Mouse (Mus musculus) embryo, embryonic 11 days (tissue): ENCODE results near the gene Twf1.

Experiments used
- DNase-seq: peaks from one replicate; pipeline ENCODE4 v3.0.0-alpha.2; 2015

Twf1 gene

GRCm38 (mm10) chr15:94589219-94590075 lies at the start of gene Twf1:
Gene Twf1 (minus strand): TSS chr15:94589889.
- peak; percentile 98 for DNase-seq

- DNase-seq: no peak
Measured at GRCm38 (mm10) chr15:94639126-94639525, 49.4 kb upstream of the Twf1 start.

GRCm38 (mm10) chr15:94638207-94638606 lies 48.5 kb upstream of the Twf1 start:
- no peak for DNase-seq

- no peak for DNase-seq
Measured at GRCm38 (mm10) chr15:94634524-94634923, 44.8 kb upstream of the Twf1 start.

GRCm38 (mm10) chr15:94630553-94630952 lies 40.9 kb upstream of the Twf1 start:
- no peak for DNase-seq

GRCm38 (mm10) chr15:94628830-94629601 lies 39.3 kb upstream of the Twf1 start, which contains the start of gene Tmem117:
Gene Tmem117 (plus strand): TSS chr15:94629232.
- DNase-seq: peak; percentile 70

- DNase-seq: no peak
Measured at GRCm38 (mm10) chr15:94628463-94628829, 38.8 kb upstream of the Twf1 start.

- no peak for DNase-seq
Measured at GRCm38 (mm10) chr15:94620909-94621308, 31.2 kb upstream of the Twf1 start.

- DNase-seq: no peak
Measured at GRCm38 (mm10) chr15:94616036-94616435, 26.3 kb upstream of the Twf1 start.

- DNase-seq: no peak
Measured at GRCm38 (mm10) chr15:94607768-94608167, 18.1 kb upstream of the Twf1 start.

GRCm38 (mm10) chr15:94602441-94602840 lies 12.8 kb upstream of the Twf1 start:
- no peak for DNase-seq

- DNase-seq: peak; percentile 64
Measured at GRCm38 (mm10) chr15:94601339-94601738, 11.7 kb upstream of the Twf1 start.

- no peak for DNase-seq
Measured at GRCm38 (mm10) chr15:94600145-94600707, 10.5 kb upstream of the Twf1 start.

- DNase-seq: no peak
Measured at GRCm38 (mm10) chr15:94593586-94593985, 3.9 kb upstream of the Twf1 start.

GRCm38 (mm10) chr15:94591356-94591755 lies 1.7 kb upstream of the Twf1 start:
- DNase-seq: no peak

- DNase-seq: no peak
Measured at GRCm38 (mm10) chr15:94590083-94590482, 394 bp upstream of the Twf1 start.

- DNase-seq: no peak
Measured at GRCm38 (mm10) chr15:94587826-94588715, 1.6 kb downstream of the Twf1 start.

- no peak for DNase-seq
Measured at GRCm38 (mm10) chr15:94584738-94585137, 5.0 kb downstream of the Twf1 start.

- no peak for DNase-seq
Measured at GRCm38 (mm10) chr15:94583153-94583552, 6.5 kb downstream of the Twf1 start.

- no peak for DNase-seq
Measured at GRCm38 (mm10) chr15:94582000-94582593, 7.6 kb downstream of the Twf1 start.

GRCm38 (mm10) chr15:94574566-94575268 lies 15.0 kb downstream of the Twf1 start:
- DNase-seq: no peak
